Mouse (Mus musculus) ES-E14 (cell line): ENCODE measurements around the gene Glis2.

Source experiments
- CHD2 ChIP-seq: IDR thresholded peaks from 2 replicates; pipeline ENCODE4 v1.6.1; 2014; ENCODE audit warnings: mild to moderate bottlenecking, low read depth, low read length, inconsistent platforms
- MAFK ChIP-seq: IDR thresholded peaks from 2 replicates; pipeline ENCODE4 v1.6.1; 2014; ENCODE audit warnings: mild to moderate bottlenecking, low read depth, low read length, inconsistent platforms; ENCODE audit not compliant: insufficient read depth
- ZC3H11A ChIP-seq: IDR thresholded peaks from 2 replicates; pipeline ENCODE4 v1.6.1; 2012; ENCODE audit warnings: low read depth, mild to moderate bottlenecking, inconsistent platforms, low read length, borderline replicate concordance

DNA sequence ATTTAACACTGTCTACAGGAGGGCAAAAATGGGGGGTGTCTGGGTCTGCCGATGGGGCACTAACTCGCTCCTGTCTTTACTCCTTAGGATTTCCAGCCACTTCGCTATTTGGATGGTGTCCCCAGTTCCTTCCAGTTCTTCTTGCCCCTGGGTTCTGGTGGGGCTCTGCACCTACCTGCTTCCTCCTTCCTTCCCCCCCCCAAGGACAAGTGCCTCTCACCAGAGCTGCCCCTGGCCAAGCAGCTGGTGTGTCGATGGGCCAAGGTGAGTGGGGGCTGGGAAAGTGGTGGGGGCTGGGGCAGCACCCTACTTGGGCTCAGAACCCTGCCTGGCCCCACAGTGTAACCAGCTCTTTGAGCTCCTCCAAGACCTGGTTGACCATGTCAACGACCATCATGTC is 16.7 kb downstream of the Glis2 start:
- TF ChIP-seq ZC3H11A (no peak), MAFK (no peak), CHD2 (no peak)
